ENCODE assay signal across 9 mouse cellular contexts in genomic region chr4:49626973-49627372, GRCm38 (mm10). TPM values are rescaled to one million over a fixed set of nuclear protein-coding genes. Genes with fewer than 3 reads are reported as not detected.
DNase-seq lines count a peak whose midpoint lies in the region; ATAC-seq lines count a peak whose summit lies in the region.
"Had no signal": no experiment of that assay in that cellular context is flagged by ENCODE, and none has a peak within 500 bp of the region (broad histone marks: within the 10 kb centered on the region; RNA-seq: fewer than 3 reads in every experiment).

No protein-coding gene starts in this region.

- H3K27me3 ChIP-seq in neural tube, embryonic 15.5 days (replicated peaks), result no peaks in the 10 kb centered on the region
- H3K27me3 ChIP-seq in liver, embryonic 13.5 days, result no peaks in the 10 kb centered on the region

- no peak overlapping the region for H3K4me3 ChIP-seq in neural tube, embryonic 15.5 days (replicated peaks)
- H3K4me3 ChIP-seq in liver, embryonic 13.5 days (replicated peaks), result no peak overlapping the region

- no peaks in the 10 kb centered on the region for H3K36me3 ChIP-seq in neural tube, embryonic 15.5 days
- H3K36me3 ChIP-seq in liver, embryonic 13.5 days, result no peaks in the 10 kb centered on the region

- 5% methylated on average over 3 of the region's 3 CpGs for WGBS in neural tube, embryonic 15.5 days
- WGBS in liver, embryonic 13.5 days (ENCODE audit: insufficient replicate concordance), result 1% methylated on average over 3 of the region's 3 CpGs

- no peaks in the 10 kb centered on the region for H3K9me3 ChIP-seq in neural tube, embryonic 15.5 days (replicated peaks)
- no peaks in the 10 kb centered on the region for H3K9me3 ChIP-seq in liver, embryonic 13.5 days (replicated peaks)

- H3K4me2 ChIP-seq in neural tube, embryonic 15.5 days, result no peak overlapping the region
- no peak overlapping the region for H3K4me2 ChIP-seq in liver, embryonic 13.5 days

- 0 out of 2 replicates have a peak, but pooled peaks cover 5% of the 10 kb centered on the region for H3K4me1 ChIP-seq in neural tube, embryonic 15.5 days
- H3K4me1 ChIP-seq in liver, embryonic 13.5 days (replicated peaks), result peaks cover 22% of the 10 kb centered on the region

- ATAC-seq in neural tube, embryonic 15.5 days (ENCODE audit: low FRiP score), result no peak
- no peak for ATAC-seq in liver, embryonic 13.5 days (ENCODE audit: low read depth)

- DNase-seq in neural tube, embryonic 10.5 days (ENCODE audit: extremely low spot score, low spot score), result peak; percentile 53
- peak; percentile 82 for DNase-seq in c-Kit-positive CD71-negative TER-119-negative erythroid progenitor cells, embryonic 14.5 days (ENCODE audit: low read depth)
- peak; percentile 45 to 92 for DNase-seq in frontal cortex, adult 2 months (ENCODE audit: extremely low spot score in 1 of 2, low spot score in 1 of 2)
- peak; percentile 88 for DNase-seq in kidney, postnatal 10 days
- peak; percentile 56 for DNase-seq in liver, embryonic 13.5 days
- peak; percentile 59 for DNase-seq in retina, postnatal 7 days (ENCODE audit: low read depth, low spot score)
- DNase-seq in urinary bladder, adult 18-20 months (ENCODE audit: low spot score in 2 of 2), result peak; percentile 38 to 50

- no peak overlapping the region for H3K9ac ChIP-seq in neural tube, embryonic 15.5 days (replicated peaks)
- H3K9ac ChIP-seq in liver, embryonic 13.5 days, result no peak overlapping the region

- no peak overlapping the region for H3K27ac ChIP-seq in neural tube, embryonic 15.5 days (replicated peaks)
- H3K27ac ChIP-seq in liver, embryonic 13.5 days, result no peak overlapping the region

RNA-seq across cellular contexts. Expression of gene Rnf20, which starts 4.8 kb away (rescaled TPM):
- 40.0 and 42.2 TPM in 2 replicates for polyA plus RNA-seq in neural tube, embryonic 15.5 days (2015; fragmentation: Nextera tagmentation; extraction: Ambion mirVana)
- polyA plus RNA-seq in frontal cortex, adult 2 months (2012; rRNA removed), result 69.8 and 74.9 TPM in 2 replicates
- 17.0 and 19.7 TPM in 2 replicates for polyA plus RNA-seq in liver, embryonic 13.5 days (2015; fragmentation: Nextera tagmentation; extraction: Ambion mirVana)

RNA-seq across cellular contexts. Expression of gene Tmem246, which starts 29.3 kb away (rescaled TPM):
- 123 and 135 TPM in 2 replicates for polyA plus RNA-seq in neural tube, embryonic 15.5 days (2015; fragmentation: Nextera tagmentation; extraction: Ambion mirVana)
- 67.2 and 73.6 TPM in 2 replicates for polyA plus RNA-seq in frontal cortex, adult 2 months (2012; rRNA removed)
- polyA plus RNA-seq in liver, embryonic 13.5 days (2015; fragmentation: Nextera tagmentation; extraction: Ambion mirVana), result 9.9 and 10.9 TPM in 2 replicates

RNA-seq across cellular contexts. Expression of gene Ppp3r2, which starts 54.9 kb away (rescaled TPM):
- polyA plus RNA-seq in neural tube, embryonic 15.5 days (2015; fragmentation: Nextera tagmentation; extraction: Ambion mirVana), result 0.64 and 0.74 TPM in 2 replicates
- polyA plus RNA-seq in frontal cortex, adult 2 months (2012; rRNA removed), result 0.32 and 0.36 TPM in 2 replicates
- not detected in 2 replicates for polyA plus RNA-seq in liver, embryonic 13.5 days (2015; fragmentation: Nextera tagmentation; extraction: Ambion mirVana)
- polyA plus RNA-seq: heart, embryonic 16.5 days had no signal
